In genomic region chr16:13867910-13868514, GRCm38 (mm10) we compare ENCODE assay signal across 9 mouse cellular contexts. TPM values are rescaled to one million over a fixed set of nuclear protein-coding genes. Genes with fewer than 3 reads are reported as not detected.
DNase-seq lines count a peak whose midpoint lies in the region; ATAC-seq and TF ChIP-seq lines count a peak whose summit lies in the region.
"Had no signal": no experiment of that assay in that cellular context is flagged by ENCODE, and none has a peak within 500 bp of the region (broad histone marks: within the 10 kb centered on the region; RNA-seq: fewer than 3 reads in every experiment).

No protein-coding gene starts in this region.

- DNase-seq in adrenal gland, adult (ENCODE audit: inconsistent age in 2 of 2, low spot score in 1 of 2) = peak; percentile 18 to 63
- no peak for DNase-seq in adrenal gland, adult 8-10 months
- DNase-seq in lung, embryonic 14.5 days = peak; percentile 3
- no peak for DNase-seq in lung, postnatal 36 days
- peak; percentile 27 for DNase-seq in forebrain, embryonic 14.5 days (ENCODE audit: low spot score)
- DNase-seq in limb, embryonic 14.5 days (ENCODE audit: low spot score) = no peak
- peak; percentile 62 for DNase-seq in retina, postnatal 1 day
- DNase-seq in gastrocnemius, adult 8-10 months (ENCODE audit: low spot score in 2 of 2) = no peak

- no peaks in the 10 kb centered on the region for H3K4me1 ChIP-seq in lung, embryonic 14.5 days (ENCODE audit: insufficient read depth)
- no peaks in the 10 kb centered on the region for H3K4me1 ChIP-seq in forebrain, embryonic 14.5 days (ENCODE audit: control insufficient read depth, insufficient read depth, low read length)
- no peaks in the 10 kb centered on the region for H3K4me1 ChIP-seq in limb, embryonic 14.5 days (ENCODE audit: control insufficient read depth, insufficient read depth, low read length)

- ATAC-seq in lung, embryonic 14.5 days (ENCODE audit: insufficient read depth) = no peak
- peak; percentile 58 for ATAC-seq in forebrain, embryonic 14.5 days
- ATAC-seq in limb, embryonic 14.5 days (ENCODE audit: low FRiP score, low read depth) = no peak

- peaks cover 40% of the 10 kb centered on the region for H3K36me3 ChIP-seq in lung, embryonic 14.5 days (ENCODE audit: insufficient read depth)
- peaks cover 14% of the 10 kb centered on the region for H3K36me3 ChIP-seq in forebrain, embryonic 14.5 days (ENCODE audit: control insufficient read depth, insufficient read depth, low read length)
- peaks cover 65% of the 10 kb centered on the region for H3K36me3 ChIP-seq in limb, embryonic 14.5 days (ENCODE audit: control insufficient read depth, insufficient read depth, low read length)

- TF ChIP-seq CTCF in lung, embryonic 14.5 days (IDR thresholded peaks at IDR 0.05; ENCODE audit: low read depth) = no peak

- 20% methylated on average over 42 of the region's 42 CpGs for WGBS in lung, embryonic 14.5 days
- WGBS in forebrain, embryonic 14.5 days = 5% methylated on average over 42 of the region's 42 CpGs
- 18% methylated on average over 42 of the region's 42 CpGs for WGBS in limb, embryonic 14.5 days

- H3K4me2 ChIP-seq in lung, embryonic 14.5 days = peak overlapping the region; percentile 25; the same call in 1 of the 2 replicates
- H3K4me2 ChIP-seq in forebrain, embryonic 14.5 days (ENCODE audit: low read length) = peak overlapping the region; percentile 44
- 0 out of 2 replicates have a peak overlapping the region, but pooled peaks have one; percentile 19 for H3K4me2 ChIP-seq in limb, embryonic 14.5 days (replicated peaks; ENCODE audit: low read depth, low read length, severe bottlenecking)

- TF ChIP-seq POLR2A in limb, embryonic 14.5 days (IDR thresholded peaks at IDR 0.05; ENCODE audit: borderline replicate concordance, extremely low read depth, insufficient read depth, insufficient read length) = no peak

- H3K27me3 ChIP-seq in lung, embryonic 14.5 days (ENCODE audit: insufficient read depth, low read length) = no peaks in the 10 kb centered on the region
- H3K27me3 ChIP-seq in forebrain, embryonic 14.5 days (replicated peaks; ENCODE audit: control insufficient read depth, insufficient read depth, low read length) = no peaks in the 10 kb centered on the region
- H3K27me3 ChIP-seq in limb, embryonic 14.5 days (ENCODE audit: control insufficient read depth, insufficient read depth, low read length) = no peaks in the 10 kb centered on the region

- H3K4me3 ChIP-seq in lung, embryonic 14.5 days (ENCODE audit: low read depth, low read length) = no peak overlapping the region
- peak overlapping the region; percentile 23 for H3K4me3 ChIP-seq in forebrain, embryonic 14.5 days (ENCODE audit: low read depth, low read length)
- no peak overlapping the region for H3K4me3 ChIP-seq in limb, embryonic 14.5 days (replicated peaks; ENCODE audit: low read length)
- H3K4me3 ChIP-seq: myocyte had no signal

- H3K9me3 ChIP-seq in lung, embryonic 14.5 days (ENCODE audit: low read depth, low read length) = no peaks in the 10 kb centered on the region
- H3K9me3 ChIP-seq in forebrain, embryonic 14.5 days (replicated peaks; ENCODE audit: control insufficient read depth, low read length) = no peaks in the 10 kb centered on the region
- H3K9me3 ChIP-seq in limb, embryonic 14.5 days (ENCODE audit: control insufficient read depth, low read length) = no peaks in the 10 kb centered on the region

- H3K27ac ChIP-seq in lung, embryonic 14.5 days (ENCODE audit: low read depth) = no peak overlapping the region
- no peak overlapping the region for H3K27ac ChIP-seq in forebrain, embryonic 14.5 days (ENCODE audit: low read depth, low read length)
- H3K27ac ChIP-seq in limb, embryonic 14.5 days (replicated peaks; ENCODE audit: low read depth, low read length) = no peak overlapping the region

- H3K9ac ChIP-seq in lung, embryonic 14.5 days = no peak overlapping the region
- H3K9ac ChIP-seq in forebrain, embryonic 14.5 days (ENCODE audit: low read length) = peak overlapping the region; percentile 41; the same call in 1 of the 2 replicates
- no peak overlapping the region for H3K9ac ChIP-seq in limb, embryonic 14.5 days (ENCODE audit: low read depth, low read length, severe bottlenecking)

RNA-seq across cellular contexts. Expression of gene Pdxdc1, which starts 34.9 kb away (rescaled TPM):
- total RNA-seq in adrenal gland, adult 8-10 months (2022) = 100 to 1,000 TPM in 1 of 4 experiments, 10 to 100 TPM in 3; 86.7 to 107 (median 95.7) TPM
- 92.2 and 96.6 TPM in 2 replicates for polyA plus RNA-seq in lung, embryonic 14.5 days (2014; fragmentation: Nextera tagmentation; extraction: Ambion mirVana)
- polyA plus RNA-seq in forebrain, embryonic 14.5 days (2014; fragmentation: Nextera tagmentation; extraction: Ambion mirVana) = 62.2 and 66.4 TPM in 2 replicates
- 106 and 109 TPM in 2 replicates for polyA plus RNA-seq in limb, embryonic 14.5 days (2012; rRNA removed)
- 105 and 106 TPM in 2 replicates for polyA plus RNA-seq in limb, embryonic 14.5 days (2014; fragmentation: Nextera tagmentation; extraction: Ambion mirVana)
- 10 to 100 TPM; 48.2 to 53.4 (median 50.5) TPM for total RNA-seq in gastrocnemius, adult 8-10 months (2022)

RNA-seq across cellular contexts. Expression of gene Mpv17l, which starts 34.9 kb away (rescaled TPM):
- total RNA-seq in adrenal gland, adult 8-10 months (2022) = 10 to 100 TPM; 12.4 to 21.4 (median 16.7) TPM
- polyA plus RNA-seq in lung, embryonic 14.5 days (2014; fragmentation: Nextera tagmentation; extraction: Ambion mirVana) = 5.9 and 7.8 TPM in 2 replicates
- polyA plus RNA-seq in forebrain, embryonic 14.5 days (2014; fragmentation: Nextera tagmentation; extraction: Ambion mirVana) = 11.8 and 12.1 TPM in 2 replicates
- polyA plus RNA-seq in limb, embryonic 14.5 days (2012; rRNA removed) = 3.4 and 5.1 TPM in 2 replicates
- 4.0 and 4.3 TPM in 2 replicates for polyA plus RNA-seq in limb, embryonic 14.5 days (2014; fragmentation: Nextera tagmentation; extraction: Ambion mirVana)
- total RNA-seq in gastrocnemius, adult 8-10 months (2022) = 1 to 10 TPM in 1 of 4 experiments, under 1 TPM in 3; 0.36 to 1.3 (median 0.97) TPM

RNA-seq across cellular contexts. Expression of gene Ntan1, which starts 49.4 kb away (rescaled TPM):
- 10 to 100 TPM; 56.4 to 67.5 (median 61.9) TPM for total RNA-seq in adrenal gland, adult 8-10 months (2022)
- polyA plus RNA-seq in lung, embryonic 14.5 days (2014; fragmentation: Nextera tagmentation; extraction: Ambion mirVana) = 154 and 162 TPM in 2 replicates
- polyA plus RNA-seq in forebrain, embryonic 14.5 days (2014; fragmentation: Nextera tagmentation; extraction: Ambion mirVana) = 218 and 239 TPM in 2 replicates
- 100 and 115 TPM in 2 replicates for polyA plus RNA-seq in limb, embryonic 14.5 days (2012; rRNA removed)
- 199 and 214 TPM in 2 replicates for polyA plus RNA-seq in limb, embryonic 14.5 days (2014; fragmentation: Nextera tagmentation; extraction: Ambion mirVana)
- total RNA-seq in gastrocnemius, adult 8-10 months (2022) = 10 to 100 TPM; 39.9 to 45.9 (median 44.7) TPM

Comparison
In these comparisons a context has a peak if more than half of its experiments do, and no peak if none do; other contexts are left out.
1. DNase-seq: peak in adrenal gland, adult (2 of 2), lung, embryonic 14.5 days (single experiment), forebrain, embryonic 14.5 days (single experiment) and retina, postnatal 1 day (single experiment); none in adrenal gland, adult 8-10 months (single experiment), lung, postnatal 36 days (single experiment), limb, embryonic 14.5 days (single experiment) and gastrocnemius, adult 8-10 months (0 of 2).
2. Peak in every context shown above with its lines, with median percentiles within 50 percentile points of each other: H3K4me2 ChIP-seq.